Mouse (Mus musculus) lung, postnatal 36 days (tissue): ENCODE results near the gene Pkp3.
A peak's percentile ranks its signal among the peaks of the same experiment; 100 is the strongest.

Experiments used
- DNase-seq: peaks from one replicate; pipeline ENCODE4 v3.0.0; 2022; ENCODE audit warnings: mixed read lengths

Pkp3 gene

GRCm38 (mm10) chr7:141096021-141096420 is 18.0 kb downstream of the Pkp3 start:
- no peak for DNase-seq

GRCm38 (mm10) chr7:141096649-141097056 is 18.6 kb downstream of the Pkp3 start:
- DNase-seq: peak; percentile 89

- DNase-seq: no peak
Measured at GRCm38 (mm10) chr7:141097177-141097576, 19.2 kb downstream of the Pkp3 start.

- DNase-seq: peak; percentile 72
Measured at GRCm38 (mm10) chr7:141099911-141100691, 22.1 kb downstream of the Pkp3 start, which contains the start of gene Sigirr. Gene Sigirr (minus strand): TSS chr7:141100572.

GRCm38 (mm10) chr7:141103161-141103560 is 25.1 kb downstream of the Pkp3 start:
- no peak for DNase-seq

- DNase-seq: no peak
Measured at GRCm38 (mm10) chr7:141115874-141116273, 37.9 kb downstream of the Pkp3 start.

- peak; percentile 61 for DNase-seq
Measured at GRCm38 (mm10) chr7:141117636-141118035, 39.6 kb downstream of the Pkp3 start, which contains the start of gene Ano9. Gene Ano9 (minus strand): TSS chr7:141117806.

- no peak for DNase-seq
Measured at GRCm38 (mm10) chr7:141119487-141119886, 41.5 kb downstream of the Pkp3 start.

- DNase-seq: no peak
Measured at GRCm38 (mm10) chr7:141120605-141121004, 42.6 kb downstream of the Pkp3 start.

- peak; percentile 41 for DNase-seq
Measured at GRCm38 (mm10) chr7:141121051-141121531, 43.1 kb downstream of the Pkp3 start.

- DNase-seq: peak; percentile 82
Measured at GRCm38 (mm10) chr7:141122245-141122644, 44.2 kb downstream of the Pkp3 start, which contains the start of gene Ptdss2. Gene Ptdss2 (plus strand): TSS chr7:141122382.

GRCm38 (mm10) chr7:141122689-141123516 is 44.9 kb downstream of the Pkp3 start:
- peak; percentile 99 for DNase-seq

GRCm38 (mm10) chr7:141123517-141123856 is 45.5 kb downstream of the Pkp3 start:
- no peak for DNase-seq

GRCm38 (mm10) chr7:141131024-141131820 is 53.2 kb downstream of the Pkp3 start:
- peak; percentile 94 for DNase-seq

- no peak for DNase-seq
Measured at GRCm38 (mm10) chr7:141131904-141132755, 54.1 kb downstream of the Pkp3 start.
